ENCODE assay signal across 26 mouse cellular contexts in genomic region chrX:96419383-96419782, GRCm38 (mm10). TPM values are rescaled to one million over a fixed set of nuclear protein-coding genes. Genes with fewer than 3 reads are reported as not detected.
A peak's percentile ranks its signal among the peaks of the same experiment; 100 is the strongest.
DNase-seq lines count a peak whose midpoint lies in the region; ATAC-seq and TF ChIP-seq lines count a peak whose summit lies in the region.
"Had no signal": no experiment of that assay in that cellular context is flagged by ENCODE, and none has a peak within 500 bp of the region (broad histone marks: within the 10 kb centered on the region; RNA-seq: fewer than 3 reads in every experiment).

No protein-coding gene starts in this region.

- no peak overlapping the region for H3K27ac ChIP-seq in liver, embryonic 13.5 days
- no peak overlapping the region for H3K27ac ChIP-seq in liver, embryonic 12.5 days
- no peak overlapping the region for H3K27ac ChIP-seq in MEL (ENCODE audit: control insufficient read depth, low read depth, low read length)
- no peak overlapping the region for H3K27ac ChIP-seq in hindbrain, embryonic 16.5 days (ENCODE audit: low read depth, low read length)
- H3K27ac ChIP-seq: embryonic facial prominence, embryonic 10.5 days; embryonic facial prominence, embryonic 12.5 days; forebrain, embryonic 13.5 days; forebrain, embryonic 15.5 days had no signal

- H3K9me3 ChIP-seq in liver, embryonic 13.5 days (replicated peaks): no peaks in the 10 kb centered on the region
- H3K9me3 ChIP-seq in liver, embryonic 12.5 days (replicated peaks): no peaks in the 10 kb centered on the region
- H3K9me3 ChIP-seq in G1E (replicated peaks): no peaks in the 10 kb centered on the region
- H3K9me3 ChIP-seq in MEL (replicated peaks; ENCODE audit: insufficient read depth, low read length): no peaks in the 10 kb centered on the region
- H3K9me3 ChIP-seq in hindbrain, embryonic 16.5 days (ENCODE audit: control insufficient read depth, low read length): no peaks in the 10 kb centered on the region
- H3K9me3 ChIP-seq: embryonic facial prominence, embryonic 10.5 days; embryonic facial prominence, embryonic 12.5 days; forebrain, embryonic 13.5 days; forebrain, embryonic 15.5 days had no signal

- intact Hi-C loops in left cerebral cortex, postnatal 25 days (cut with DNase I): no loop called here

- no peaks in the 10 kb centered on the region for H3K27me3 ChIP-seq in liver, embryonic 13.5 days
- H3K27me3 ChIP-seq in liver, embryonic 12.5 days (replicated peaks): no peaks in the 10 kb centered on the region
- H3K27me3 ChIP-seq in G1E (ENCODE audit: insufficient read depth, low read length): no peaks in the 10 kb centered on the region
- no peaks in the 10 kb centered on the region for H3K27me3 ChIP-seq in MEL (ENCODE audit: control insufficient read depth in 1 of 2, insufficient read depth in 2 of 2, low read length in 2 of 2)
- no peaks in the 10 kb centered on the region for H3K27me3 ChIP-seq in hindbrain, embryonic 16.5 days (replicated peaks; ENCODE audit: control insufficient read depth, insufficient read depth, low read length)
- H3K27me3 ChIP-seq: CH12.LX; embryonic facial prominence, embryonic 12.5 days; forebrain, embryonic 13.5 days; forebrain, embryonic 15.5 days had no signal

- no peak for TF ChIP-seq RAD21 in MEL (IDR thresholded peaks at IDR 0.05; ENCODE audit: low read depth, low read length)

- TF ChIP-seq CTCF in G1E (IDR thresholded peaks at IDR 0.05; ENCODE audit: low read depth, low read length): no peak
- no peak for TF ChIP-seq CTCF in MEL (IDR thresholded peaks at IDR 0.05 in 2 of 3, conservative IDR thresholded peaks at IDR 0.05 in 1 of 3; ENCODE audit: control insufficient read depth in 1 of 3, insufficient read depth in 1 of 3, low read depth in 2 of 3, low read length in 3 of 3, poor library complexity in 1 of 3, severe bottlenecking in 1 of 3)

- H3K9ac ChIP-seq in liver, embryonic 13.5 days: no peak overlapping the region
- no peak overlapping the region for H3K9ac ChIP-seq in liver, embryonic 12.5 days
- H3K9ac ChIP-seq in MEL (ENCODE audit: control insufficient read depth, low read depth, low read length, poor library complexity, severe bottlenecking): no peak overlapping the region
- H3K9ac ChIP-seq in hindbrain, embryonic 16.5 days (ENCODE audit: low read depth, low read length): no peak overlapping the region
- H3K9ac ChIP-seq: embryonic facial prominence, embryonic 12.5 days; forebrain, embryonic 13.5 days; forebrain, embryonic 15.5 days; forebrain, postnatal 0 days had no signal

- ATAC-seq in liver, embryonic 13.5 days (ENCODE audit: low read depth): 0 out of 2 replicates have a peak, but pooled peaks have one; percentile 36
- ATAC-seq in liver, embryonic 12.5 days: no peak
- peak; percentile 45 for ATAC-seq in G1E (ENCODE audit: extremely low read depth, insufficient number of reproducible peaks, low FRiP score, poor library complexity, severe bottlenecking)
- peak; percentile 44 for ATAC-seq in megakaryocyte progenitor cell, adult 5-6 weeks (replicated peaks; ENCODE audit: poor library complexity)
- no peak for ATAC-seq in hindbrain, embryonic 16.5 days
- ATAC-seq: activated CD4-positive, CD25-positive, alpha-beta regulatory T cell, adult 4 months; CD4-positive, CD25-positive, alpha-beta regulatory T cell, adult 4 months; forebrain, embryonic 13.5 days; forebrain, embryonic 15.5 days; forebrain, postnatal 0 days; Patski had no signal

- H3K4me3 ChIP-seq in liver, embryonic 13.5 days (replicated peaks): no peak overlapping the region
- no peak overlapping the region for H3K4me3 ChIP-seq in liver, embryonic 12.5 days
- H3K4me3 ChIP-seq in G1E (ENCODE audit: low read depth, low read length): no peak overlapping the region
- no peak overlapping the region for H3K4me3 ChIP-seq in MEL (ENCODE audit: control insufficient read depth in 1 of 2, insufficient read depth in 1 of 2, low read depth in 2 of 2, low read length in 2 of 2)
- H3K4me3 ChIP-seq in hindbrain, embryonic 16.5 days (ENCODE audit: low read length): no peak overlapping the region
- H3K4me3 ChIP-seq: embryonic facial prominence, embryonic 10.5 days; embryonic facial prominence, embryonic 12.5 days; forebrain, embryonic 13.5 days; forebrain, embryonic 15.5 days had no signal

- no peak for TF ChIP-seq POLR2A in MEL (IDR thresholded peaks at IDR 0.05; ENCODE audit: control insufficient read depth in 1 of 2, insufficient read depth in 1 of 2, low read depth in 1 of 2, low read length in 2 of 2, poor library complexity in 1 of 2)

- H3K4me1 ChIP-seq in liver, embryonic 13.5 days (replicated peaks): no peaks in the 10 kb centered on the region
- H3K4me1 ChIP-seq in liver, embryonic 12.5 days: peaks cover 4% of the 10 kb centered on the region; the same call in 1 of the 2 replicates
- H3K4me1 ChIP-seq in G1E (ENCODE audit: insufficient read depth, low read depth, low read length) (peaks cover 3% of the 10 kb centered on the region; the same call in 1 of the 2 replicates), MEL (ENCODE audit: control insufficient read depth in 1 of 2, insufficient read depth in 2 of 2, low read length in 2 of 2) (peaks cover 5 to 9% of the 10 kb centered on the region in 2 experiments)
- H3K4me1 ChIP-seq in hindbrain, embryonic 16.5 days (ENCODE audit: control insufficient read depth, insufficient read depth, low read depth, low read length): no peaks in the 10 kb centered on the region
- H3K4me1 ChIP-seq: embryonic facial prominence, embryonic 10.5 days; embryonic facial prominence, embryonic 12.5 days; forebrain, embryonic 13.5 days; forebrain, embryonic 15.5 days had no signal

- no peak overlapping the region for H3K4me2 ChIP-seq in liver, embryonic 13.5 days
- no peak overlapping the region for H3K4me2 ChIP-seq in liver, embryonic 12.5 days
- H3K4me2 ChIP-seq in hindbrain, embryonic 16.5 days (ENCODE audit: low read length): no peak overlapping the region
- H3K4me2 ChIP-seq: embryonic facial prominence, embryonic 12.5 days; forebrain, embryonic 13.5 days; forebrain, embryonic 15.5 days had no signal

- no peaks in the 10 kb centered on the region for H3K36me3 ChIP-seq in liver, embryonic 13.5 days
- H3K36me3 ChIP-seq in liver, embryonic 12.5 days: no peaks in the 10 kb centered on the region
- H3K36me3 ChIP-seq in G1E (replicated peaks): no peaks in the 10 kb centered on the region
- peaks cover 0 to 15% of the 10 kb centered on the region in 2 experiments; a peak in 2 of 4 replicates for H3K36me3 ChIP-seq in MEL (ENCODE audit: control insufficient read depth in 1 of 2, insufficient read depth in 2 of 2, low read length in 2 of 2)
- H3K36me3 ChIP-seq in hindbrain, embryonic 16.5 days (ENCODE audit: control insufficient read depth, insufficient read depth, low read length): no peaks in the 10 kb centered on the region
- H3K36me3 ChIP-seq: embryonic facial prominence, embryonic 10.5 days; embryonic facial prominence, embryonic 12.5 days; forebrain, embryonic 15.5 days had no signal

- no peaks in the 10 kb centered on the region for H3K79me2 ChIP-seq in MEL (ENCODE audit: control insufficient read depth, insufficient read depth, low read length, poor library complexity)

- no peak for DNase-seq in liver, embryonic 13.5 days
- DNase-seq in G1E (ENCODE audit: low spot score) (no peak), MEL (ENCODE audit: low read depth, low spot score) (no peak)
- no peak for DNase-seq in left cerebral cortex, postnatal 25 days (ENCODE audit: low spot score in 2 of 2)
- no peak for DNase-seq in B cell, adult 2 months
- DNase-seq: adrenal gland, adult 8-10 months; adrenal gland, postnatal 14 days; adrenal gland, postnatal 36 days; cerebellum, adult 11-12 months; cerebellum, adult 2 months; cerebellum, adult 9-10 months; cerebellum, postnatal 10 days; cerebellum, postnatal 25 days; forebrain, postnatal 0 days had no signal

- TF ChIP-seq EP300 in MEL (IDR thresholded peaks at IDR 0.05; ENCODE audit: low read depth in 1 of 2, low read length in 2 of 2): no peak; a peak in 1 of 4 replicates

TF ChIP-seq in MEL, 35 proteins besides CTCF, POLR2A, EP300 and RAD21 (continues in another document):
- TF ChIP-seq POLR2AphosphoS5 (IDR thresholded peaks at IDR 0.05; ENCODE audit: borderline replicate concordance, low read depth, low read length): no peak
- TF ChIP-seq UBTF (IDR thresholded peaks at IDR 0.05; ENCODE audit: borderline replicate concordance, insufficient read depth, low read depth, low read length): no peak
- no peak for TF ChIP-seq SIN3A (IDR thresholded peaks at IDR 0.05; ENCODE audit: low read length)
- no peak for TF ChIP-seq GABPA (IDR thresholded peaks at IDR 0.05; ENCODE audit: low read depth, low read length)
- TF ChIP-seq ZNF384 (IDR thresholded peaks at IDR 0.05; ENCODE audit: low read depth, low read length): no peak
- TF ChIP-seq MXI1 (IDR thresholded peaks at IDR 0.05; ENCODE audit: low read depth, low read length): no peak
- no peak for TF ChIP-seq ZKSCAN1 (IDR thresholded peaks at IDR 0.05; ENCODE audit: low read depth, low read length)

RNA-seq across cellular contexts. Expression of gene Heph, which starts 35.8 kb away (rescaled TPM):
- polyA plus RNA-seq in liver, embryonic 13.5 days (2015; fragmentation: Nextera tagmentation; extraction: Ambion mirVana): 1.1 TPM in 2 replicates
- 2.1 and 2.9 TPM in 2 replicates for polyA plus RNA-seq in liver, embryonic 12.5 days (2016; fragmentation: Nextera tagmentation; extraction: Ambion mirVana)
- not detected in 2 replicates for total RNA-seq in G1E (2014; fragmentation: Nextera tagmentation)
- not detected in 2 replicates for total RNA-seq in G1E (2017)
- not detected in 2 replicates for polyA plus RNA-seq in G1E (2012)
- total RNA-seq in MEL (2012; rRNA removed): not detected in 2 replicates
- polyA plus RNA-seq in MEL (2012; ENCODE audit: insufficient read depth in 1 of 2, insufficient read length in 2 of 2, low read depth in 1 of 2, low replicate concordance in 2 of 2, missing spikeins in 1 of 2): not detected
- total RNA-seq in megakaryocyte progenitor cell, adult 5-6 weeks (2015): 0.35 TPM in 1 of 2 replicates, not detected in the other
- 0.12 TPM in 1 of 2 replicates, not detected in the other for total RNA-seq in megakaryocyte progenitor cell, adult 5-6 weeks (2017)
- polyA plus RNA-seq in hindbrain, embryonic 16.5 days (2015; fragmentation: Nextera tagmentation; extraction: Ambion mirVana): 4.2 and 5.3 TPM in 2 replicates
- total RNA-seq in left cerebral cortex, postnatal 25 days (2021): 1 to 10 TPM; 3.1 to 4.1 TPM
- total RNA-seq: CH12.LX had no signal
- polyA plus RNA-seq: activated CD4-positive, CD25-positive, alpha-beta regulatory T cell, adult 4 months; CD4-positive, CD25-positive, alpha-beta regulatory T cell, adult 4 months had no signal

RNA-seq across cellular contexts. Expression of gene Hsf3, which starts 36.7 kb away (rescaled TPM):
- polyA plus RNA-seq in liver, embryonic 13.5 days (2015; fragmentation: Nextera tagmentation; extraction: Ambion mirVana): not detected in 2 replicates
- polyA plus RNA-seq in liver, embryonic 12.5 days (2016; fragmentation: Nextera tagmentation; extraction: Ambion mirVana): not detected in 2 replicates
- not detected in 2 replicates for total RNA-seq in G1E (2014; fragmentation: Nextera tagmentation)
- total RNA-seq in G1E (2017): 0.11 and 0.12 TPM in 2 replicates
- not detected in 2 replicates for polyA plus RNA-seq in G1E (2012)
- total RNA-seq in MEL (2012; rRNA removed): not detected in 2 replicates
- not detected for polyA plus RNA-seq in MEL (2012; ENCODE audit: insufficient read depth in 1 of 2, insufficient read length in 2 of 2, low read depth in 1 of 2, low replicate concordance in 2 of 2, missing spikeins in 1 of 2)
- total RNA-seq in megakaryocyte progenitor cell, adult 5-6 weeks (2015): not detected in 2 replicates
- total RNA-seq in megakaryocyte progenitor cell, adult 5-6 weeks (2017): not detected in 2 replicates
- 0.08 TPM in 1 of 2 replicates, not detected in the other for polyA plus RNA-seq in hindbrain, embryonic 16.5 days (2015; fragmentation: Nextera tagmentation; extraction: Ambion mirVana)
- not detected for total RNA-seq in left cerebral cortex, postnatal 25 days (2021)
- total RNA-seq: adrenal gland, postnatal 36 days; CH12.LX; forebrain, postnatal 0 days had no signal
- polyA plus RNA-seq: activated CD4-positive, CD25-positive, alpha-beta regulatory T cell, adult 4 months; CD4-positive, CD25-positive, alpha-beta regulatory T cell, adult 4 months; cerebellum, adult 2 months; embryonic facial prominence, embryonic 14.5 days; forebrain, embryonic 13.5 days; forebrain, embryonic 15.5 days; Patski had no signal

Comparison
In these comparisons a context has a peak if more than half of its experiments do, and no peak if none do; other contexts are left out.
1. ATAC-seq: peak in liver, embryonic 13.5 days (single experiment), G1E (single experiment) and megakaryocyte progenitor cell, adult 5-6 weeks (single experiment); none in liver, embryonic 12.5 days (single experiment) and hindbrain, embryonic 16.5 days (single experiment).